Mouse (Mus musculus): ENCODE measurements around the gene Loxl1. TPM values are rescaled to one million over a fixed set of nuclear protein-coding genes. Genes with fewer than 3 reads are reported as not detected.
A peak's percentile ranks its signal among the peaks of the same experiment; 100 is the strongest.
"Not testable (repeated sequence)": the region's sequence is repeated elsewhere in the genome, so short reads cannot be mapped to it uniquely, and the experiment has no call there.

Loxl1 gene
- polyA plus RNA-seq, 1 experiment from 2014 or later: 51.5 TPM

- 70% methylated on average over 3 of the region's 3 CpGs for WGBS
- H3K9ac ChIP-seq: peak overlapping the region; percentile 74
These were observed 37.2 kb downstream of the Loxl1 start for GRCm38 (mm10) chr9:58275797-58276196.

GRCm38 (mm10) chr9:58275115-58275774 lies 37.7 kb downstream of the Loxl1 start:
- Histone ChIP-seq H3K9ac (peak overlapping the region; percentile 74), H3K27me3 (replicated peaks) (no peaks in the 10 kb centered on the region), H3K36me3 (no peaks in the 10 kb centered on the region), H3K4me1 (peaks cover 34% of the 10 kb centered on the region), H3K4me2 (peak overlapping the region; percentile 54), H3K9me3 (no peaks in the 10 kb centered on the region), H3K4me3 (peak overlapping the region; percentile 14; the same call in 1 of the 2 replicates), H3K27ac (replicated peaks) (peak overlapping the region; percentile 93)
- ATAC-seq (ENCODE audit: extremely low read depth, insufficient number of reproducible peaks, low FRiP score, low TSS enrichment): 0 out of 2 replicates have a peak, but pooled peaks have one; percentile 63
- 9% methylated on average over 8 of the region's 8 CpGs for WGBS

More at GRCm38 (mm10) chr9:58275797-58276196, 37.2 kb downstream of the Loxl1 start:
- H3K4me3 ChIP-seq: no peak overlapping the region
- peak overlapping the region; percentile 54 for H3K4me2 ChIP-seq
- ATAC-seq (ENCODE audit: extremely low read depth, insufficient number of reproducible peaks, low FRiP score, low TSS enrichment): no peak
- H3K4me1 ChIP-seq: peaks cover 34% of the 10 kb centered on the region
- H3K36me3 ChIP-seq: no peaks in the 10 kb centered on the region
- H3K27me3 ChIP-seq (replicated peaks): no peaks in the 10 kb centered on the region
- H3K9me3 ChIP-seq: no peaks in the 10 kb centered on the region
- peak overlapping the region; percentile 93 for H3K27ac ChIP-seq (replicated peaks)

- Histone ChIP-seq H3K9me3 (no peaks in the 10 kb centered on the region), H3K27me3 (replicated peaks) (no peaks in the 10 kb centered on the region), H3K4me3 (no peak overlapping the region), H3K27ac (replicated peaks) (peak overlapping the region; percentile 93), H3K4me1 (peaks cover 31% of the 10 kb centered on the region), H3K36me3 (no peaks in the 10 kb centered on the region), H3K4me2 (peak overlapping the region; percentile 54), H3K9ac (peak overlapping the region; percentile 74; the same call in 1 of the 2 replicates)
- 38% methylated on average over 3 of the region's 3 CpGs for WGBS
- ATAC-seq (ENCODE audit: extremely low read depth, insufficient number of reproducible peaks, low FRiP score, low TSS enrichment): no peak
These were observed 38.4 kb downstream of the Loxl1 start for GRCm38 (mm10) chr9:58274626-58275025.

- H3K36me3 ChIP-seq: no peaks in the 10 kb centered on the region
- H3K4me2 ChIP-seq: no peak overlapping the region
- H3K4me1 ChIP-seq: peaks cover 30% of the 10 kb centered on the region
- H3K27ac ChIP-seq (replicated peaks): peak overlapping the region; percentile 93
- no peaks in the 10 kb centered on the region for H3K27me3 ChIP-seq (replicated peaks)
- H3K4me3 ChIP-seq: no peak overlapping the region
- no peak overlapping the region for H3K9ac ChIP-seq
- WGBS: 74% methylated on average over 7 of the region's 7 CpGs
- no peak for ATAC-seq (ENCODE audit: extremely low read depth, insufficient number of reproducible peaks, low FRiP score, low TSS enrichment)
- no peaks in the 10 kb centered on the region for H3K9me3 ChIP-seq
These were observed 38.8 kb downstream of the Loxl1 start for GRCm38 (mm10) chr9:58274101-58274604.

- Histone ChIP-seq H3K27ac (replicated peaks) (no peak overlapping the region), H3K36me3 (no peaks in the 10 kb centered on the region), H3K9ac (no peak overlapping the region), H3K27me3 (replicated peaks) (no peaks in the 10 kb centered on the region), H3K9me3 (no peaks in the 10 kb centered on the region), H3K4me1 (peaks cover 33% of the 10 kb centered on the region), H3K4me2 (no peak overlapping the region), H3K4me3 (no peak overlapping the region)
- WGBS: 71% methylated on average over 9 of the region's 9 CpGs
- ATAC-seq (ENCODE audit: extremely low read depth, insufficient number of reproducible peaks, low FRiP score, low TSS enrichment): no peak
These were observed 40.1 kb downstream of the Loxl1 start for GRCm38 (mm10) chr9:58272855-58273254.

GRCm38 (mm10) chr9:58272068-58272541 lies 40.9 kb downstream of the Loxl1 start:
- no peaks in the 10 kb centered on the region for H3K36me3 ChIP-seq
- no peak overlapping the region for H3K9ac ChIP-seq
- no peak overlapping the region for H3K4me2 ChIP-seq
- H3K9me3 ChIP-seq: no peaks in the 10 kb centered on the region
- no peak overlapping the region for H3K4me3 ChIP-seq
- no peaks in the 10 kb centered on the region for H3K27me3 ChIP-seq (replicated peaks)
- no peak overlapping the region for H3K27ac ChIP-seq (replicated peaks)
- 78% methylated on average over 2 of the region's 2 CpGs for WGBS
- peaks cover 34% of the 10 kb centered on the region for H3K4me1 ChIP-seq
- no peak for ATAC-seq (ENCODE audit: extremely low read depth, insufficient number of reproducible peaks, low FRiP score, low TSS enrichment)

GRCm38 (mm10) chr9:58271551-58271950 lies 41.4 kb downstream of the Loxl1 start:
- H3K27me3 ChIP-seq (replicated peaks); H3K4me3 ChIP-seq; ATAC-seq (ENCODE audit: extremely low read depth, insufficient number of reproducible peaks, low FRiP score, low TSS enrichment); H3K9me3 ChIP-seq; H3K9ac ChIP-seq; H3K27ac ChIP-seq (replicated peaks); H3K4me2 ChIP-seq; H3K36me3 ChIP-seq: not testable (repeated sequence)
- WGBS: 80% methylated on average over 9 of the region's 9 CpGs
- peaks cover 39% of the 10 kb centered on the region for H3K4me1 ChIP-seq

- whole genome bisulfite sequencing: 60% methylated on average over 3 of the region's 3 CpGs
- Histone ChIP-seq H3K36me3 (no peaks in the 10 kb centered on the region), H3K4me1 (peaks cover 41% of the 10 kb centered on the region), H3K27ac (replicated peaks) (no peak overlapping the region), H3K9me3 (no peaks in the 10 kb centered on the region), H3K4me2 (no peak overlapping the region), H3K27me3 (replicated peaks) (no peaks in the 10 kb centered on the region), H3K9ac (no peak overlapping the region), H3K4me3 (no peak overlapping the region)
- no peak for ATAC-seq (ENCODE audit: extremely low read depth, insufficient number of reproducible peaks, low FRiP score, low TSS enrichment)
These were observed 41.9 kb downstream of the Loxl1 start for GRCm38 (mm10) chr9:58271109-58271508.

- peaks cover 35% of the 10 kb centered on the region for H3K4me1 ChIP-seq
- H3K9ac ChIP-seq: no peak overlapping the region
- H3K9me3 ChIP-seq: no peaks in the 10 kb centered on the region
- WGBS: 50% methylated on average over 3 of the region's 3 CpGs
- H3K27ac ChIP-seq (replicated peaks): no peak overlapping the region
- no peak overlapping the region for H3K4me3 ChIP-seq
- H3K4me2 ChIP-seq: no peak overlapping the region
- no peaks in the 10 kb centered on the region for H3K36me3 ChIP-seq
- H3K27me3 ChIP-seq (replicated peaks): no peaks in the 10 kb centered on the region
- ATAC-seq (ENCODE audit: extremely low read depth, insufficient number of reproducible peaks, low FRiP score, low TSS enrichment): no peak
These were observed 42.9 kb downstream of the Loxl1 start for GRCm38 (mm10) chr9:58270081-58270480.

- Histone ChIP-seq H3K9ac (no peak overlapping the region), H3K4me3 (no peak overlapping the region), H3K4me2 (no peak overlapping the region), H3K9me3 (no peaks in the 10 kb centered on the region), H3K4me1 (peaks cover 23% of the 10 kb centered on the region), H3K36me3 (no peaks in the 10 kb centered on the region; the same call in 1 of the 2 replicates), H3K27ac (replicated peaks) (no peak overlapping the region), H3K27me3 (replicated peaks) (no peaks in the 10 kb centered on the region)
- 52% methylated on average over 12 of the region's 12 CpGs for WGBS
- no peak for ATAC-seq (ENCODE audit: extremely low read depth, insufficient number of reproducible peaks, low FRiP score, low TSS enrichment)
These were observed 44.3 kb downstream of the Loxl1 start for GRCm38 (mm10) chr9:58268384-58269313.

- Histone ChIP-seq H3K4me3 (no peak overlapping the region), H3K27me3 (replicated peaks) (no peaks in the 10 kb centered on the region), H3K4me2 (no peak overlapping the region), H3K27ac (replicated peaks) (peak overlapping the region; percentile 66), H3K9me3 (no peaks in the 10 kb centered on the region), H3K4me1 (peaks cover 17% of the 10 kb centered on the region), H3K9ac (peak overlapping the region; percentile 41), H3K36me3 (peaks cover 10% of the 10 kb centered on the region)
- ATAC-seq (ENCODE audit: extremely low read depth, insufficient number of reproducible peaks, low FRiP score, low TSS enrichment): no peak
- WGBS: 61% methylated on average over 3 of the region's 3 CpGs
These were observed 45.9 kb downstream of the Loxl1 start for GRCm38 (mm10) chr9:58267046-58267445.
